Mouse (Mus musculus): ENCODE measurements around the gene H2al2a. TPM values are rescaled to one million over a fixed set of nuclear protein-coding genes. Genes with fewer than 3 reads are reported as not detected.

H2al2a gene
- total RNA-seq, 2 experiments from 2014 or later, result not detected

GRCm38 (mm10) chr2:18022886-18023285 lies 26.1 kb upstream of the H2al2a start:
- no peak for DNase-seq (ENCODE audit: low spot score in 2 of 2)
- no peak for TF ChIP-seq CTCF (conservative IDR thresholded peaks at IDR 0.05)
- no peak overlapping the region for H3K4me3 ChIP-seq
- H3K27ac ChIP-seq, result no peak overlapping the region

DNA sequence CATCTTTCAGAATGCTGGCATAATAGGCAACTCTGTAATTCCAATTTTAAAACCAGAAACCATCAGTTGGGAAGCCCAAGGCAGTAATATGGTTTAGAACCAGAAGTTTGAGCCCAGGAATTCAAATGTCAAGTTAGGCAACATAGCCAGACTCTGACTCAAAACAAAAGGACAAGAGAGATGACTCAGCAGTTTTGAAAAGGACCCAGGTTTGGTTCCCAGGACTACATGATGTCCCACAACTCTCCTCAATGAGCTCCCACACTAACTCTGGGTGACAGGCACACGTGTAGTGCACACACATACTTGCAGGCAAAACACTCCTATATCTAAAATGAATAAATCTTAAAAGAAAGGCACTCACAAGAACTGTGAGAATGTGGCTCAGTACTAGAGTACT lies 22.4 kb upstream of the H2al2a start:
- TF ChIP-seq CTCF (conservative IDR thresholded peaks at IDR 0.05), result no peak
- H3K4me3 ChIP-seq, result no peak overlapping the region
- DNase-seq (ENCODE audit: low spot score in 2 of 2), result no peak
- no peak overlapping the region for H3K27ac ChIP-seq

DNA sequence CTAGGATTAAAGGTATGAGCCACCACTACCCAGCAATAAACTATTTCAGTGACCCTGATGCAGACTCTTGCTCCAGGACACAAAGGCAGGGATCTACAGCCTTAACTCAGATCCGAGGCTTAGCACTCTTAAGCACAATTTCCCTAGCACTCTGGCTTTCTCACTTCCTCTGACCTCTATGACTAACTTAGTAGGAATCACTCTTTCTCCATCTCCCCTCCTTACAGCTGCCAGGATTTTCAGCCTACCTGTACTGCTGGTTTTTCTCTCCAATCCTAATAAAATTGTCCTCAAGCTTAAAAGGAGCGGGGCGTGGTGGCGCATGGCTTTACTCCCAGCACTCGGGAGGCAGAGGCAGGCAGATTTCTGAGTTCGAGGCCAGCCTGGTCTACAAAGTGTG lies 20.6 kb upstream of the H2al2a start:
- TF ChIP-seq CTCF (conservative IDR thresholded peaks at IDR 0.05), result no peak
- no peak overlapping the region for H3K27ac ChIP-seq
- DNase-seq (ENCODE audit: low spot score in 2 of 2), result no peak
- no peak overlapping the region for H3K4me3 ChIP-seq

DNA sequence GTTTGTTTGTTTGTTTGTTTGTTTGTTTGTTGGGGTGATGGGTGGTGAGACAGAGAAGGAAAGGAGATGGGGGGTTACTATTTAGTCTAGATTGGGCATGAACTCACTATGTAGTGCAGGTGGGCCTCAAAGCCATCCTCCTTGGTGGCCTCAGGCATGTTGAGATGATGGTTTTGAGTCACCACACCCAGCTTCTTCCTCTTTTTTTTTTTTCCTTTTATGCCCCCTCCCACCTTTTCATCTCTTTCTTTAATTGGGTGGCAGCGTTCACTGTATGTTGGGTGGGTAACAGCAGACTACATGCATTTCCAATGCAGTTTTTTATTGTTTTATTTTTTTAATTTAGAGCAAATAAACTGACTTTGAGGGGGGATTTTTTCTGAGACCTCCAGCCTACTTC lies 19.9 kb upstream of the H2al2a start:
- Histone ChIP-seq H3K4me3 (no peak overlapping the region), H3K27ac (no peak overlapping the region)
- DNase-seq (ENCODE audit: low spot score in 2 of 2), result no peak
- no peak for TF ChIP-seq CTCF (conservative IDR thresholded peaks at IDR 0.05)

GRCm38 (mm10) chr2:18015581-18015980 lies 18.8 kb upstream of the H2al2a start:
- H3K4me3 ChIP-seq, result no peak overlapping the region
- no peak for DNase-seq (ENCODE audit: low spot score in 2 of 2)
- TF ChIP-seq CTCF (conservative IDR thresholded peaks at IDR 0.05), result no peak
- H3K27ac ChIP-seq, result no peak overlapping the region

DNA sequence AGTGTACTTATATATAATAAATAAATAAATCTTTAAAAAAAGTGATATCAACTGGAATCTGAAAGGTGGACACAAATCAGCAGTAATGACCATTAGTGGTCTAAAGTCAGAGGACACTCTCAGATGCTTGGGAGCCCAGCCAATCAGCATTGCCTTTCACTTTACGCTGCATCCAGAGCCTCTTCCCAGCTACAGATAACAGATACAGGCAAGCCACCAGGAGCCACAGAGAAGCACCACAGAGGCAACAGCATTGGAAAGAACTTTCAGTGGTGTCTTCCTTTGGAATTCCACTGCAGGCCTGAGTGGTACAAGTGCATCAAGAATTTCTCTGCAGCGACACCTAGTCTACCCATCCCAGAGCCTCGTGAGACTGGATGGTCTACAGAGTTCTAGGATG lies 16.1 kb upstream of the H2al2a start:
- no peak for TF ChIP-seq CTCF (conservative IDR thresholded peaks at IDR 0.05)
- DNase-seq (ENCODE audit: low spot score in 2 of 2), result no peak
- Histone ChIP-seq H3K4me3 (no peak overlapping the region), H3K27ac (no peak overlapping the region)

- H3K27ac ChIP-seq, result no peak overlapping the region
- TF ChIP-seq CTCF (conservative IDR thresholded peaks at IDR 0.05), result no peak
- no peak for DNase-seq (ENCODE audit: low spot score in 2 of 2)
- H3K4me3 ChIP-seq, result no peak overlapping the region
Observed at GRCm38 (mm10) chr2:18011226-18011625, 14.5 kb upstream of the H2al2a start.

GRCm38 (mm10) chr2:18005137-18005536 lies 8.4 kb upstream of the H2al2a start:
- TF ChIP-seq CTCF (conservative IDR thresholded peaks at IDR 0.05), result no peak
- no peak overlapping the region for H3K27ac ChIP-seq
- DNase-seq (ENCODE audit: low spot score in 2 of 2), result no peak
- H3K4me3 ChIP-seq, result no peak overlapping the region

DNA sequence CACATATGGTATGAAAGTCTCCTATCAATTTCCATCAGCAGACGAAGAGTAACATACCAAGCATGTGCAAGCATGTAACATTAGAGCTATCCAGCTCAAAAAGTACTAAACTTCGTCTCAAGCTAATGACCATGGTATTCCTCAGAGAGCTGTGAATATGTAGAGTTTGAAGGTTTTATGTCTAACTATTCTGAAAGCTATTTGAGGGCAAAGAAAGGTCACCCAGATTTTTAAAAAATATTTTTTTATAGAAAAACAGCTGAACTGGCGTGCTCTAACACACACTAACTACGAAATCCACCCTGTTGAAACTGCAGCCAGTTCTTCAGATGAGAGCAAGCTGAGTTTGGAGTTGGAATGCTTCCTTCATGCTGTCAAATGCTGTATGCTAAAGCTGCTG lies 7.5 kb upstream of the H2al2a start:
- no peak for TF ChIP-seq CTCF (conservative IDR thresholded peaks at IDR 0.05)
- no peak overlapping the region for H3K27ac ChIP-seq

DNA sequence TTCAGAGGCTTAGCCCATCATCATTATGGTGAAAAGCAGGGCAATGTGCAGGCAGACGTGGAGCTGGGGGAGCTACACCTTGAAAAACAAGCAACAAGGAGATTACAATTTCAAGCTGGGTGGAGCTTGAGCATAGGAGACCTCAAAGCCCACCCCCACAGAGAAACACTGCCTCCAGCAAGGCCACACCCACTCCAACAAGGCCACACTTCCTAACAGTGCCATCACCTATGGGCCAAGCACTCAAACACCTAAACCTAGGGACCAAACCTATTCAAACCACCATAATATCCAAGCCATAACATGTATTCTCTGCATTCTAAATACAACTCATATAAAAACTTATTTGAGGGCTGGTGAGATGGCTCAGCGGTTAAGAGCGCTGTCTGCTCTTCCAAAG lies 5.5 kb upstream of the H2al2a start:
- Histone ChIP-seq H3K4me3 (no peak overlapping the region), H3K27ac (no peak overlapping the region)
- no peak for DNase-seq (ENCODE audit: low spot score in 2 of 2)
- TF ChIP-seq CTCF (conservative IDR thresholded peaks at IDR 0.05), result no peak

More for the DNA sequence above, 7.5 kb upstream of the H2al2a start:
- no peak for DNase-seq (ENCODE audit: low spot score in 2 of 2)
- H3K4me3 ChIP-seq, result no peak overlapping the region

GRCm38 (mm10) chr2:17989562-17989961 lies 7.2 kb downstream of the H2al2a start:
- H3K4me3 ChIP-seq, result no peak overlapping the region
- TF ChIP-seq CTCF (conservative IDR thresholded peaks at IDR 0.05), result no peak
- no peak overlapping the region for H3K27ac ChIP-seq
- DNase-seq (ENCODE audit: low spot score in 2 of 2), result no peak

- TF ChIP-seq CTCF (conservative IDR thresholded peaks at IDR 0.05), result no peak
- Histone ChIP-seq H3K4me3 (no peak overlapping the region), H3K27ac (no peak overlapping the region)
- DNase-seq (ENCODE audit: low spot score in 2 of 2), result no peak
Observed at GRCm38 (mm10) chr2:17989115-17989514, 7.6 kb downstream of the H2al2a start.

DNA sequence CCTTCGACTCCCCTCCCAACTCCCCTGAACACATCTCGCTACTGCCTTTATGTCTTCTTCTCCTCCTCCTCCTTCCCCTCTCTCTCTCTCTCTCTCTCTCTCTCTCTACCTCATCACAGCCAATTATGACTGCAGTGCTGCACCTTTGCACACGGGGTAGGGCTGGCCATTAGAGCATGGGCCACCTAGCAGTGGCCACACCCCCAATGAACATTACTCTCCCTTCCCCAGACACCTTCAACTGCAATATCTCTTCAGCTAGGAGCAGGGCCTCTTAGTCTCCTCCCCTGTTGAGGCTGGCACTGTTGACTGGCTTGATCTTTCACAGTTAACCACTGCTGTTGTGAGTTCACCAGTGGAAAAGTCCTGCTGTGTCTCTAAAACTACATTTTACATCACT lies 10.1 kb downstream of the H2al2a start:
- H3K4me3 ChIP-seq, result no peak overlapping the region
- no peak for TF ChIP-seq CTCF (conservative IDR thresholded peaks at IDR 0.05)
- no peak for DNase-seq (ENCODE audit: low spot score in 2 of 2)

DNA sequence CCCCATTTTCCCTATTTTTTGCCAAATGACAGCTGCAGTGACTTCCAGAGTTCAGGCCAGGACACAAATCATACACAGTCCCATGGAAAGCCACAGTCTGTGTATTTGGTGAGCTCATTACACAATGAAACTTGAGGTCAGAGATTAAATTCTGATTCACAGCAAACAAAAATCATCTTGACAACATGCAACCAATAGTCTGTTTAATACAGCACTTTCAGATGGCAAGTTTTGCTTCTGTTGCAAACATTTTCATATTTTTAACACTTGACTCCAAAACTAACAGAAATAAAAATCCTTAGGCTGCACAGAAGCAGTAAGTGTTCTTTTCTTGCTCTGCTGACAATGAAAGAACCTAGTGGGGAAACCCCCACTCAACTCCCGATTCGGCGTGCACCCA lies 12.0 kb downstream of the H2al2a start:
- TF ChIP-seq CTCF (conservative IDR thresholded peaks at IDR 0.05), result no peak
- Histone ChIP-seq H3K4me3 (no peak overlapping the region), H3K27ac (no peak overlapping the region)
- no peak for DNase-seq (ENCODE audit: low spot score in 2 of 2)

More for the DNA sequence above, 10.1 kb downstream of the H2al2a start:
- H3K27ac ChIP-seq, result no peak overlapping the region

DNA sequence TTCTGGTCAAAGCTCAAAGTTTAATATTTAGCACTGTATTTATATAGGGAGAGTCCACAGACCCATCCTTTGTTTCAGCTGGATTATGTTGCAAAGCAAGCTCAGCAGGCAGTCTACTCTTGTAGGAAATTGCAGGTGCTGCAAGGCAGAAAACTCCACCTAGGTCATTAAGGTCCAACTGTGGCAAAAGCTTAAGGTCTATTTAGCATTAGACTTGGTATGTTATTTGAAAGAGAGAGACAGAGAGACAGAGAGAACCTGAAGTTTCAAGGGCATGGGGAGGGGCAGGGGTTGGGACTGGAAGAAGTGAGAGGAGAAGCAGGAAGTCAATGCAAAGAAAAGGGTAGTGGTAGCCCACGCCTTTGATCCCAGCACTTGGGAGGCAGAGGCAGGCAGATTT lies 14.0 kb downstream of the H2al2a start:
- no peak overlapping the region for H3K27ac ChIP-seq
- no peak for TF ChIP-seq CTCF (conservative IDR thresholded peaks at IDR 0.05)
- DNase-seq (ENCODE audit: low spot score in 2 of 2), result no peak
- H3K4me3 ChIP-seq, result no peak overlapping the region

Data from layer of hippocampus, adult 2 months (tissue).